Mouse (Mus musculus) kidney, embryonic 14.5 days (tissue): ENCODE data around the gene Heg1. TPM values are rescaled to one million over a fixed set of nuclear protein-coding genes. Genes with fewer than 3 reads are reported as not detected.

Experiments used
- ATAC-seq: fragments of 200-750 bp; cut with Nextera tagmentation; 2 replicates; pipeline ENCODE4 v1.8.0; 2017; ENCODE audit warnings: moderate number of reproducible peaks, mild to moderate bottlenecking, moderate TSS enrichment, moderate library complexity; ENCODE audit not compliant: low FRiP score, low TSS enrichment
- H3K27ac ChIP-seq: fragments of 300-500 bp; sonication (generic); 2 replicates; pipeline ENCODE4 v1.5.1; 2014; ENCODE audit warnings: low read depth, mild to moderate bottlenecking, low read length, moderate library complexity, mixed read lengths
- H3K27me3 ChIP-seq: fragments of 300-500 bp; sonication (generic); 2 replicates; pipeline ENCODE4 v1.6.1; 2014; ENCODE audit warnings: mild to moderate bottlenecking, low read length; ENCODE audit not compliant: control insufficient read depth, insufficient read depth
- H3K36me3 ChIP-seq: fragments of 300-500 bp; sonication (generic); 2 replicates; pipeline ENCODE4 v1.6.1; 2014; ENCODE audit warnings: low read length, mixed read lengths; ENCODE audit not compliant: control insufficient read depth, insufficient read depth
- H3K4me1 ChIP-seq: fragments of 300-500 bp; sonication (generic); 2 replicates; pipeline ENCODE4 v1.6.1; 2014; ENCODE audit warnings: low read length, mixed read lengths; ENCODE audit not compliant: control insufficient read depth, insufficient read depth
- H3K4me2 ChIP-seq: fragments of 300-500 bp; sonication (generic); replicated peaks from 2 replicates; pipeline ENCODE4 v1.6.1; 2014; ENCODE audit warnings: low read depth, mild to moderate bottlenecking, low read length
- H3K4me3 ChIP-seq: fragments of 300-500 bp; sonication (generic); 2 replicates; pipeline ENCODE4 v1.5.1; 2014; ENCODE audit warnings: mild to moderate bottlenecking, low read length
- H3K9ac ChIP-seq: fragments of 300-500 bp; sonication (generic); 2 replicates; pipeline ENCODE4 v1.6.1; 2014; ENCODE audit warnings: low read depth, mild to moderate bottlenecking, low read length, moderate library complexity
- H3K9me3 ChIP-seq: fragments of 300-500 bp; sonication (generic); 2 replicates; pipeline ENCODE4 v1.6.1; 2016; ENCODE audit warnings: low read length; ENCODE audit not compliant: control insufficient read depth
- WGBS: fragments of 180-500 bp; shearing (Covaris S2); extraction: QIAGEN DNeasy Blood & Tissue Kit; methylation state at CpG from one replicate; pipeline ENCODE4 v1.1.7; 2014; 5-methylcytosine and 5-hydroxymethylcytosine counted together
- polyA plus RNA-seq: library from polyadenylated mRNA; unstranded; fragments of >200 nt; fragmentation: Nextera tagmentation; extraction: Ambion mirVana; gene quantifications from 2 replicates; pipeline ENCODE4 v1.2.1, GENCODE M21; 2014

Gene Heg1
- polyA plus RNA-seq = 14.2 and 21.5 TPM in 2 replicates

DNA sequence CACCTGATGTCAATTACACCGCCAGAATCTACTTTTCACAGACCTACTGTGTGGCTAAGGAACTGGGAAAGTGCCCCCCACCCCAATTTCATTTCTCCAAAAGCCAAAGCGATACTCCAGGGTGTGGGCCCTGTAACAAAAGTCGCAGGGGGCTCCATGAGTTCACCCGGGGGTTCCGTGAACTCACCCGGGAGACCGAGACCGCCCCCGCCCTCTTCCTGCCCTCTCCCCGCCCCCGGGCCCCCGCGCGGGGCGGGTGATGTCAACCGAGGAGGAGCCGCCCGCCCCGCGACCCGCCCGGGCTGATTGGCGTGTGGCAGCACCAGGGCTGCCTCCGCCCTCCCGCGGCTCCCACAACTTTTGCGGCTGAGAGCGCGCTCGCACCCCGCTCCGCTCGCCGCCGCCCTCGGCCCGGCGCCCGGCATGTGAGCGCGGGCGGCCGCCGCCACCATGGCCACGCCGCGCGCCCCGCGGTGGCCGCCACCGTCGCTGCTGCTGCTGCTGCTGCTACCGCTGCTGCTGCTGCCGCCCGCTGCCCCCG is at the start of gene Heg1:
Gene Heg1 (plus strand): TSS at position 209 of the 541 bp plus-strand sequence.
- ATAC-seq = peak; percentile 77
- Histone ChIP-seq H3K27ac (peak within 1 kb of the TSS; percentile 77), H3K9ac (peak within 1 kb of the TSS; percentile 91), H3K36me3 (no peaks in the 10 kb centered on the region), H3K4me1 (peaks cover 29% of the 10 kb centered on the region), H3K9me3 (no peaks in the 10 kb centered on the region), H3K4me3 (peak within 1 kb of the TSS; percentile 77), H3K4me2 (peak within 1 kb of the TSS; percentile 93), H3K27me3 (no peaks in the 10 kb centered on the region)
- 0% methylated on average over 24 of the region's 57 CpGs for WGBS

DNA sequence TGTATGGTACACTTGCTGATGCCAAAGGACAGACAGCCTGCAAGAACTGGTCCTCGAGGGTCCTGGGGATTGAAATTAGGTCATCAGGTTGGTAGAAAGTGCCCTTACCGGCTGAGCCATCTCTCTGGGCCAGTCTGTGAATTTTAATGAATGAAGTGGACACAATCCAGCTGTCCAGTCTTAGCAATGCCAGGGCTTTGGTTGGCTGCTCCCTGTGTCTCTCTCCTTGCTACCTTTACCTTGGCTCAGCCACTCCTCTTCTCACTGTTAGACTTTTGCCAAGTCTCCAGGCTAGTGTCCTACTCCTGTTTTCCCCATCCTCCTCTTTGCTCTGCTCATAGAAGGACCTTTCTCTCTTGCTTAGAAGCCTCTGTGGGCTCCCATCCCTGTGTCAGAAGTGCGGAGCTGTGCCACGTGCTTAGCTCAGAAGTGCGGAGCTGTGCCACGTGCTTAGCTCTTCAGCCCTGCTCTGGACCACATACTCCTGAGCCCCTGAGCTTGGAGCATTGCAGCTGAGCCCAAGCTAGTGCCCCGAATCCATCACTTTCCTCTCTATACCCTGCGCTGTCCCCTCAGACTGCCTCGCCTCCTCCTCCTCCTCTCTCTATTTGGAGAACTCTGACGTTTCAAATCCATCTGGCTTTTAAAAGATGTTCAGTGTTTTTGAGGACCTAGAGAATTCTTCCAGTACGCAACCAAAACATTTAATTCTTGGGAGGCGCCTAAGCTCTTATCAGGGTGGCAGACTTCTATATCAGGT is 48.2 kb upstream of the Heg1 start:
- H3K4me3 ChIP-seq = no peak overlapping the region
- no peaks in the 10 kb centered on the region for H3K9me3 ChIP-seq
- no peaks in the 10 kb centered on the region for H3K4me1 ChIP-seq
- WGBS = 82% methylated on average over 12 of the region's 12 CpGs
- no peak overlapping the region for H3K4me2 ChIP-seq
- no peaks in the 10 kb centered on the region for H3K27me3 ChIP-seq
- no peak for ATAC-seq
- H3K9ac ChIP-seq = no peak overlapping the region
- H3K27ac ChIP-seq = no peak overlapping the region
- H3K36me3 ChIP-seq = no peaks in the 10 kb centered on the region

DNA sequence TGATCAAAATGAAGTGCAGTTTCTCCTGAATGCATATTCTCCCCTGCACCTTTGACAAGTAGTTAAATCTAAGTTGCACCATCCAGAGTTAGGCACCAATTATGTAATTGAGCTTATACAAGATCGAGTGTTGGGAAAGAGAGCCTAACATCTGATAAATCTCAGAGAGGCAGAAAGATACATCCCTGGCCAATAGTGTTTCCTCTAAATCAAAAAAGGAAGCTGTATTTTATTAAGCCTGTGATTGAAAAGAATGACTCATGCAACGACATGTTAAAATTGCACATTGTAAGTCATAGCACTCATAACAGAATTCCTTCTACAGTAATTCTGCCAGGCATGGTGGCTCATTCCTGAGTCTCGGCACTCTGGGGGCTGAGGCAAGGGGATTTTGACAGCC is 42.4 kb upstream of the Heg1 start:
- ATAC-seq = no peak
- no peak overlapping the region for H3K4me3 ChIP-seq

DNA sequence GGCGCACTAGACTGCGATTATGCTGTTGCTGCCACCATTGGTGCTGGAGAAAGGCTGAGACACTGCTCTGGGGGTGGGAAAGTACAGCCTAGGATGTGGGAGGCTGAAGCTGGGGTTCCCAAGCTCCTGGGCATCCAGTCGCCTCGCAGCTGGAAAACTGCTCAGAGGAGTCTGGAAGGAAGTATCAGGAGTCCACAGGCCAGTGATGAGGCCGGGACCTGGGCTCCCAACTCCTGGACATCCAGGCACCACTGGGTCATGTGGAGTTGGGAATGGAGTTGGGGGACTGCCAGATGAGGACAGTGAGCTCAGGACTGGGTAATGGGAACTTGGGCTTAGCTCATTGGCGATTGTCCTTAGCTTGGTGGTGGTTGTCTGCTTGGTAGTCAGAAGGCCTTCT is 31.1 kb upstream of the Heg1 start:
- Histone ChIP-seq H3K4me3 (no peak overlapping the region), H3K27me3 (no peaks in the 10 kb centered on the region), H3K9me3 (peaks cover 10% of the 10 kb centered on the region), H3K4me1 (no peaks in the 10 kb centered on the region), H3K4me2 (no peak overlapping the region), H3K9ac (no peak overlapping the region), H3K27ac (no peak overlapping the region), H3K36me3 (no peaks in the 10 kb centered on the region)
- WGBS = 87% methylated on average over 6 of the region's 6 CpGs
- no peak for ATAC-seq

More for the DNA sequence above, 42.4 kb upstream of the Heg1 start:
- H3K4me2 ChIP-seq = no peak overlapping the region
- no peak overlapping the region for H3K27ac ChIP-seq
- no peaks in the 10 kb centered on the region for H3K4me1 ChIP-seq
- H3K27me3 ChIP-seq = no peaks in the 10 kb centered on the region
- no peaks in the 10 kb centered on the region for H3K9me3 ChIP-seq
- H3K36me3 ChIP-seq = no peaks in the 10 kb centered on the region
- WGBS = 61% methylated on average over 3 of the region's 3 CpGs
- no peak overlapping the region for H3K9ac ChIP-seq

DNA sequence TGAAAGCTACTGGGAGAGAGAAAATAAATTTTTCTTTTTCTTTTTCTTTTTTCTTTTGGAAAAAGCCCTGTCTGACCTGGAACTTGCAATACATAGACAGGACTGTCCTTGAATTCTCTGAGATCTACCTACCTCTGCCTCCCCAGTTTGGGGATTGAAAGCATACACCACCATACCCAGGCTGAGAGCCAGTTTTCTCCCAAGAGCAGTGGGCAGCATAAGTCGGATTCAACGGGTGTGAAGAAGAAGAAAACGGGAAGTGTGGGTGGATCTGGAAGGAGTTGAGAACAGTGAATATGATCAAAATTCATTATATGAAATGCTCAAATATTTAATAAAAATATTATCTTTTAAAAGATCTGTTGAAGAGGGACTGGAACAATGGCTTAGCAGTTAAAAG is 28.7 kb upstream of the Heg1 start:
- Histone ChIP-seq H3K27ac (no peak overlapping the region), H3K4me3 (no peak overlapping the region), H3K9ac (no peak overlapping the region), H3K9me3 (peaks cover 6% of the 10 kb centered on the region), H3K27me3 (no peaks in the 10 kb centered on the region), H3K36me3 (no peaks in the 10 kb centered on the region), H3K4me2 (no peak overlapping the region), H3K4me1 (no peaks in the 10 kb centered on the region)
- WGBS = 97% methylated on average over 3 of the region's 3 CpGs
- ATAC-seq = no peak

DNA sequence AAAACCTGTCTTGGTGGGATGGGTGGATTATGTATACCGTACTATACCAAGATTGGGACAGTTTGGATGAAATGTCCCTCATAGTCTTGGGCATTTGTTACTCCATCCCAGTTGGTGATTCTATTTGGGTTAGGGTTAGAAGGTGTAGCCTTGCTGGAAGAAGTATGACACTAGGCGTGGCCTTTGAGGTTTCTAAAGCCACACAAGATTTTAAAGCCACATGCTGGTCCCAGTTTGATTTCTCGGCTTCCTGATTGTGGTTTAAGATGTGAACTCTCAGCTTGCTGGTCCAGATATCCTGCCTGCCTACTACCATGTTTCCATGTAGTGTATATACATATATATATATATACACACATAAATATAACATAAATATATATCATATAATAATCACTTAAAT is 27.0 kb upstream of the Heg1 start:
- Histone ChIP-seq H3K27ac (no peak overlapping the region), H3K27me3 (no peaks in the 10 kb centered on the region), H3K9me3 (no peaks in the 10 kb centered on the region; the same call in 1 of the 2 replicates), H3K9ac (no peak overlapping the region), H3K4me1 (no peaks in the 10 kb centered on the region), H3K4me2 (no peak overlapping the region), H3K36me3 (no peaks in the 10 kb centered on the region), H3K4me3 (no peak overlapping the region)
- ATAC-seq = no peak
- 87% methylated on average over 3 of the region's 3 CpGs for WGBS

DNA sequence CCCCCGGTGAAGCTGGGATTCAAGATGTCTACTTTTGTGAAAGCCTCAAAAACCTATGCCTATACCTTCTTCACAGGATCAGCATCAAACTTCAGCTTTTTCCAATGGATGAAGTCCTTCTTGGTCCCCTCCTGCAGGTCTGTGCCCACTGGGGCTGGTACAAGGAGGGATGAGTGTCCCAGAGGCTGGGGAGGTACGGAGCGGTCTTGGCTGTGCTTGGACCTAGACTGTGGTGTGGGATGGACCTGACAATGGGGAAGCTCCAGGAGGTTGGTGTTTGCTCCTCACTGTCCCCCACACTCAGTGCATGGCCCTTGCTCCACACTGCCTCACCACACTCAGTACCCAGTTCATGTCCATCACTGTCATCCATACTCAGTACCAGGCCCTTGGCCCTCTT is 26.0 kb upstream of the Heg1 start:
- Histone ChIP-seq H3K4me2 (no peak overlapping the region), H3K9ac (no peak overlapping the region), H3K27ac (no peak overlapping the region), H3K4me1 (no peaks in the 10 kb centered on the region), H3K36me3 (no peaks in the 10 kb centered on the region), H3K27me3 (no peaks in the 10 kb centered on the region), H3K4me3 (no peak overlapping the region), H3K9me3 (no peaks in the 10 kb centered on the region; the same call in 1 of the 2 replicates)
- ATAC-seq = no peak
- 95% methylated on average over 3 of the region's 3 CpGs for WGBS

DNA sequence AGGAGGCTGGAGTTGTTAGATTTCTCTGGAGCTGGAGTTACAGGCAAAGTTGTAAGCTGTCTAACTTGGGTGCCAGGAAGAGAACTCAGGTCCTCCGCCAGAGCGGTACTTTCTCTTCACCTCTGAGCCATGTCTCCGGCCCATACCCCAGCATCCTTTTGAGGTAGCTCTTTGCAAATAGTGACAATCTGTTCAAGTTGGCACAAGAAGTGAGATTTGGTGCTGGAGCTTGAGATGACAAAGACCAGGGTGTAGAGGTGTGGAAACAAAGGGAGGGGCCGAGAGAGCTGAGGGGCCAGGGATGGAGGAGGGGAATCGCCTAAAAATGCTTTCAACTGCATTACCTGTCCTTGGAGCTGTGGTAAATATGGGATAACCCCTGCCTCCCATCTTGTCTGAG is 24.6 kb upstream of the Heg1 start:
- no peak overlapping the region for H3K4me3 ChIP-seq
- no peaks in the 10 kb centered on the region for H3K36me3 ChIP-seq
- H3K27me3 ChIP-seq = no peaks in the 10 kb centered on the region
- H3K4me1 ChIP-seq = no peaks in the 10 kb centered on the region
- 87% methylated on average over 5 of the region's 5 CpGs for WGBS
- H3K4me2 ChIP-seq = no peak overlapping the region
- no peak overlapping the region for H3K27ac ChIP-seq
- H3K9me3 ChIP-seq = no peaks in the 10 kb centered on the region; the same call in 1 of the 2 replicates
- no peak for ATAC-seq
- no peak overlapping the region for H3K9ac ChIP-seq

DNA sequence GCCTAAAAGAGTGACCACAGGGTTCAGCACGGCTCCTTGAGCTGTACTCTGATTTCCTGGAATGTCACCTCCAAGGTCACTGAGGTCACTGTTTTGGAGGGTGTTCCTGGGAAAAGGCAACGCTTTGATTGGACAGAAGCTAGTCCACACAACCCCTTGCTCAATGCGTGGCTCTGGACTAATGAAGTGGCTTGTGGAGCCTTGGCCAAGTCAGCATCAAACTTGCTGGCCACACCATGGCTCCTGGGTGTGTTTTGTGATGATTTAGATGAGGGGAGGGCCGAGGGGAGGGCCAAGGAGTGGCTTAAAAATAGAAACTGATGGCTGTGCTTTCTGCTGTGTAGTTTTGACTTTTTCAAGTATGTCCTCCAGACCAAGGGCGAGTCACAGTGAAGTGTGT is 24.0 kb upstream of the Heg1 start:
- no peak overlapping the region for H3K27ac ChIP-seq
- 56% methylated on average over 5 of the region's 5 CpGs for WGBS
- H3K9ac ChIP-seq = no peak overlapping the region
- no peak overlapping the region for H3K4me3 ChIP-seq
- H3K36me3 ChIP-seq = no peaks in the 10 kb centered on the region
- H3K4me1 ChIP-seq = no peaks in the 10 kb centered on the region
- no peaks in the 10 kb centered on the region for H3K27me3 ChIP-seq
- no peak overlapping the region for H3K4me2 ChIP-seq
- H3K9me3 ChIP-seq = no peaks in the 10 kb centered on the region
- ATAC-seq = no peak
